Mouse (Mus musculus): ENCODE data around the gene Zc3h15. TPM values are rescaled to one million over a fixed set of nuclear protein-coding genes. Genes with fewer than 3 reads are reported as not detected.

The Zc3h15 gene
- polyA plus RNA-seq, 1 experiment from 2014 or later = 171 TPM

DNA sequence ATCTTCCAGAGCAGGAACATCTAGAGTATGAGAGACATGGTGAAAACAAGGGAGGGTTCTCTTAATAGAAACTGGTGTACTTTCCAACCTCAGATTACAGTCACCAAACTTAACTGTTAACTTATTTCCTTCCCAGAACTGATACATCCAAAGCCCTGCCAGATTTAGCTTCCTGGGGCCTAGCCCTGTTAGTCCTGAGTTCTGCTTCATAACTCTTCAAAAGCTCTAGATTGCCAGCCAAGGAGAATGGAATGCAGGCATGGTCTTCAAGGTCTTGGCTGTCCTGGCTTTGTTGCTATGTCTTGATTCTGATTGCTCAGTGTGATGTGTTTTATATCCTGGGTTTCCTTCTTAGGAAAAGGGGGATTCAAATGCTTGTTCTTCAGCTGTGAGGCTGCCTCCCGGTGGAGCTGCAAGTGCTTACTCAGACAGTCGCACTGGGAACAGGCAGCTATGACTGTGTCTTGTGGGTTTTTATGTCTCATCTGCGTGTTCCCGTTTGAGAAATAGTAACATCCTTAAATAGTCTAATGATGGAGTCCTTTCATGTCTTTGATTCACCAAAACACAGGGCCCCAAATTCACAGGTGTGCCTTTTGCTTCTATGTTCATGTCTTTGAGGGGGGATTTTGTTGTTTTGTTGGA is 32.1 kb downstream of the Zc3h15 start:
- no peak for DNase-seq (ENCODE audit: low spot score)
- no peaks in the 10 kb centered on the region for H3K36me3 ChIP-seq (ENCODE audit: control insufficient read depth, insufficient read depth, low read length)
- no peak for ATAC-seq (ENCODE audit: insufficient number of reproducible peaks, low FRiP score, low TSS enrichment, low read depth)
- no peak overlapping the region for H3K9ac ChIP-seq (ENCODE audit: low read length)
- H3K4me2 ChIP-seq (ENCODE audit: low read depth, severe bottlenecking) = no peak overlapping the region
- WGBS = 89% methylated on average over 4 of the region's 4 CpGs
- no peak overlapping the region for H3K4me3 ChIP-seq (ENCODE audit: low read depth, low read length)
- H3K4me1 ChIP-seq (ENCODE audit: control insufficient read depth, insufficient read depth, low read length) = no peaks in the 10 kb centered on the region
- H3K27ac ChIP-seq (replicated peaks; ENCODE audit: low read depth, low read length) = no peak overlapping the region
- H3K27me3 ChIP-seq (ENCODE audit: control insufficient read depth, insufficient read depth, low read length) = no peaks in the 10 kb centered on the region
- no peaks in the 10 kb centered on the region for H3K9me3 ChIP-seq (ENCODE audit: control insufficient read depth, low read length)

DNA sequence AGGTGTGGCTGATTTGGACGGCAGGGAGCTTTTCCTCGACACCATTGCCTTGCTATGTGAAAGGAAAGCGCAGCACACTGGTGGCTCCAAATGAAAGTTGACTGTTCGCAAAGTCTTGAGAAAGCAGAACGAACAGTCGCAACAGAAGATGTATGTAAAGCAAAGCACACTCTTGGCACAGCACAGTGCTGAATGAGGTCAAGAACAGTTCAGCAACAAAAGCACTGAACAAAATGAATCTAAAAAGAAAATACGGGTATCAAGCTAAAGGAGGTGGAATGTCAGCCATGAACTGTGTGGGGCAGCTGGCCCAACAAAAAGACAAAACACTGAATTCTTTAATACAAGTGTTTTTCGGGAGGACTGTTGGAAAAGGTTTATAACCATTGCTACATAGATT is 37.1 kb downstream of the Zc3h15 start:
- Histone ChIP-seq H3K4me1 (ENCODE audit: control insufficient read depth, insufficient read depth, low read length) (no peaks in the 10 kb centered on the region), H3K4me2 (ENCODE audit: low read depth, severe bottlenecking) (no peak overlapping the region), H3K36me3 (ENCODE audit: control insufficient read depth, insufficient read depth, low read length) (no peaks in the 10 kb centered on the region), H3K27me3 (ENCODE audit: control insufficient read depth, insufficient read depth, low read length) (no peaks in the 10 kb centered on the region), H3K9me3 (ENCODE audit: control insufficient read depth, low read length) (no peaks in the 10 kb centered on the region), H3K27ac (replicated peaks; ENCODE audit: low read depth, low read length) (no peak overlapping the region), H3K9ac (ENCODE audit: low read length) (no peak overlapping the region), H3K4me3 (ENCODE audit: low read depth, low read length) (no peak overlapping the region)
- 86% methylated on average over 8 of the region's 8 CpGs for WGBS
- DNase-seq (ENCODE audit: low spot score) (no peak), ATAC-seq (ENCODE audit: insufficient number of reproducible peaks, low FRiP score, low TSS enrichment, low read depth) (no peak)

DNA sequence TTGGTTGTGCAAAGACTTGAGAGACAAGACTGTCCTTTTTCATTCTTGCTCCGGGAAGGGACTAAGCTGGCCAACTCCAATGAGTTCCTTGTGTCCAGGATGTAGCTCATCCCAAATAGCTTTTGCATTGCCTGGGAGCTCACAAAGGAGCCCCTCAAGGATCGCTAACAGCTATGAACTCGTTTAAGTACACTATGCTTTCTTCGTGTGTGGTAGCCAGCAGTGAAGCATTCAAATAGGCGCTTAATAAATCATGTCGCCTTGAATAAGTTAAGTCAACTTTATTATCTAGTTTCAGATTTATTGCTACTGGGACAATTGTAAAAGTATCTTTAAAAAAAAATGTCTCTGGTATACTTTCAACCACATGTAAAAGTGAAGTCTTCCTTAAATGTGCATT is 37.5 kb downstream of the Zc3h15 start:
- Histone ChIP-seq H3K4me2 (ENCODE audit: low read depth, severe bottlenecking) (no peak overlapping the region), H3K4me3 (ENCODE audit: low read depth, low read length) (no peak overlapping the region), H3K9me3 (ENCODE audit: control insufficient read depth, low read length) (no peaks in the 10 kb centered on the region), H3K27me3 (ENCODE audit: control insufficient read depth, insufficient read depth, low read length) (no peaks in the 10 kb centered on the region), H3K27ac (replicated peaks; ENCODE audit: low read depth, low read length) (no peak overlapping the region), H3K9ac (ENCODE audit: low read length) (no peak overlapping the region), H3K36me3 (ENCODE audit: control insufficient read depth, insufficient read depth, low read length) (no peaks in the 10 kb centered on the region), H3K4me1 (ENCODE audit: control insufficient read depth, insufficient read depth, low read length) (no peaks in the 10 kb centered on the region)
- ATAC-seq (ENCODE audit: insufficient number of reproducible peaks, low FRiP score, low TSS enrichment, low read depth) (no peak), DNase-seq (ENCODE audit: low spot score) (no peak)
- WGBS = 54% methylated on average over 6 of the region's 6 CpGs

DNA sequence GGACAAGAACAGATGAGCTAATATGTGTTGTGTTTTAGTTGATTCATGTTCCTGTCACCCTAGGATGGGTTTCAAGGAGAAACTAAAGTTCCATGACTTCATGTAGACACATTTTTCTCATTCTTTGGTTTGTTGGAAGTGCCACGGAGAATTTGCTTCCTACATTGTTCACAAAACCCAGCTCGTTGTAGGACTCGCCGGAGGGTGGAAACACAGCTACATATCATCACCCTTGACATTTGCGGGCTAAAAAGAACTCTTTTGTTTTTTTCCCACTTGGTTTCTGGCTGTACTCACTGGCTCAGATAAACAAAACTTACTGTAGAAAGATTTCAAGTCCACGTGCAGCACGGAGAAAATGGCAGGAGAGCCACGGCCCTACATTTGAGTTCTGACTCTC is 38.0 kb downstream of the Zc3h15 start:
- H3K27ac ChIP-seq (replicated peaks; ENCODE audit: low read depth, low read length) = no peak overlapping the region
- DNase-seq (ENCODE audit: low spot score) = no peak
- H3K27me3 ChIP-seq (ENCODE audit: control insufficient read depth, insufficient read depth, low read length) = no peaks in the 10 kb centered on the region
- no peaks in the 10 kb centered on the region for H3K36me3 ChIP-seq (ENCODE audit: control insufficient read depth, insufficient read depth, low read length)
- H3K9ac ChIP-seq (ENCODE audit: low read length) = no peak overlapping the region
- no peak overlapping the region for H3K4me2 ChIP-seq (ENCODE audit: low read depth, severe bottlenecking)
- no peaks in the 10 kb centered on the region for H3K9me3 ChIP-seq (ENCODE audit: control insufficient read depth, low read length)
- no peak for ATAC-seq (ENCODE audit: insufficient number of reproducible peaks, low FRiP score, low TSS enrichment, low read depth)
- H3K4me1 ChIP-seq (ENCODE audit: control insufficient read depth, insufficient read depth, low read length) = no peaks in the 10 kb centered on the region
- H3K4me3 ChIP-seq (ENCODE audit: low read depth, low read length) = no peak overlapping the region
- 78% methylated on average over 8 of the region's 8 CpGs for WGBS

DNA sequence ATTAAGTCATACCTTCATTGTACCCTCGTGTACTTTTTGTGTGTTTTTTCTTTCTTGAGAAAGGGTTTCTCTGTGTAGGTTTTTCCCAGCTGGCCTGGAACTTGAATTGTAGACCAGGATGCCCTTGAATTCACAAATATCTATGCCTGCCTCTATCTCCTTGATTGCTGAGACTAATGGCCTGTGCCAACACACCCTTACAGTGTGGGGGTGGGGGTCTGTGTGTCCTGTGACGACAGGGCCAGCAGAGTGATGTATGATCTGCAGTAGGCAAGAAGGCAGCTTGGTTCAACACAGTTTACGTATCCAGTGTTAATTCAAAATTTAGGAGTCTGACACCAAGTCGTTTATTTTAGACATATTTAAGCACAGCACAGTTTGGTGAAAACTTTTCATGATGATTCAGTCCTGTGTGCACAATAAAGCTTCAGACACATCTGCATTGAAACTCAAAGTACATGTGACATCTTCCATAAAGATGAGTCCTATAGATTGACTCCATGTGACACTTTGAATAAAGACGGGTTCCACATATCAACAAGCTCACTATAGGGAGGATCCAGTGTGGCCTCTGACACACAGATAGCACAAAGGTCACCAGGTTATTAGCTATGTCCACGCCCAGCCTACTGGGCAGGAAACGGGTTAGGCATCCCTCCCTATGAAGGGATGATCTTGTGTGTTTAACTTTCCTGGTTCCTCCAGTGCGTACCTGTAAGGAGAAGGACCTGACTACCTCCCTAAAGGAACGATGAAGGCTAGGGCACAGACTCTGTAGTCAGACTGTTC is 39.7 kb downstream of the Zc3h15 start:
- H3K4me3 ChIP-seq (ENCODE audit: low read depth, low read length) = no peak overlapping the region
- DNase-seq (ENCODE audit: low spot score) (no peak), ATAC-seq (ENCODE audit: insufficient number of reproducible peaks, low FRiP score, low TSS enrichment, low read depth) (no peak)
- whole genome bisulfite sequencing = 81% methylated on average over 9 of the region's 9 CpGs
- H3K27me3 ChIP-seq (ENCODE audit: control insufficient read depth, insufficient read depth, low read length) = no peaks in the 10 kb centered on the region
- H3K9me3 ChIP-seq (ENCODE audit: control insufficient read depth, low read length) = no peaks in the 10 kb centered on the region
- H3K36me3 ChIP-seq (ENCODE audit: control insufficient read depth, insufficient read depth, low read length) = no peaks in the 10 kb centered on the region
- no peak overlapping the region for H3K27ac ChIP-seq (replicated peaks; ENCODE audit: low read depth, low read length)
- H3K4me1 ChIP-seq (ENCODE audit: control insufficient read depth, insufficient read depth, low read length) = no peaks in the 10 kb centered on the region
- no peak overlapping the region for H3K9ac ChIP-seq (ENCODE audit: low read length)
- H3K4me2 ChIP-seq (ENCODE audit: low read depth, severe bottlenecking) = no peak overlapping the region

DNA sequence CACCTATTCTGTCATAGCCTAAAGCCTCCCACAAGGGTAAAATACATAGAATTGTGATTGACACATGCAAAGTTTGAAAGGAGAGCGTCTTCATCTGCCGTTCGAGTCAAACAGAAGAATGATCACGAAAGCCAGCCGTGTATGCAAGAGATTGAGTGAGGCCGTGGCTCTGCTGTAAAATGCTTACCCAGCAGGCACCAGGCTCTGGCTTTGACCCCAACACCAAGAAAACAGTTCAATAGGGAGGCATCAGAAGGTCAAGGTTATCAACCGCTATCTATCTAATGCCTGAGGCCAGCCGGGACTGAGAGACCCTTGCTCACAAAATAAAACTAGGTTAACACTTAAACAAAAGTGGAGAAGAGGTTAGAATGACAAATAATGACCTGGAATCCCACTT is 40.5 kb downstream of the Zc3h15 start:
- Histone ChIP-seq H3K4me1 (ENCODE audit: control insufficient read depth, insufficient read depth, low read length) (no peaks in the 10 kb centered on the region), H3K9me3 (ENCODE audit: control insufficient read depth, low read length) (no peaks in the 10 kb centered on the region), H3K27ac (replicated peaks; ENCODE audit: low read depth, low read length) (no peak overlapping the region), H3K4me3 (ENCODE audit: low read depth, low read length) (no peak overlapping the region), H3K27me3 (ENCODE audit: control insufficient read depth, insufficient read depth, low read length) (no peaks in the 10 kb centered on the region), H3K36me3 (ENCODE audit: control insufficient read depth, insufficient read depth, low read length) (no peaks in the 10 kb centered on the region), H3K9ac (ENCODE audit: low read length) (no peak overlapping the region), H3K4me2 (ENCODE audit: low read depth, severe bottlenecking) (no peak overlapping the region)
- WGBS = 92% methylated on average over 8 of the region's 8 CpGs
- no peak for ATAC-seq (ENCODE audit: insufficient number of reproducible peaks, low FRiP score, low TSS enrichment, low read depth)
- DNase-seq (ENCODE audit: low spot score) = no peak

DNA sequence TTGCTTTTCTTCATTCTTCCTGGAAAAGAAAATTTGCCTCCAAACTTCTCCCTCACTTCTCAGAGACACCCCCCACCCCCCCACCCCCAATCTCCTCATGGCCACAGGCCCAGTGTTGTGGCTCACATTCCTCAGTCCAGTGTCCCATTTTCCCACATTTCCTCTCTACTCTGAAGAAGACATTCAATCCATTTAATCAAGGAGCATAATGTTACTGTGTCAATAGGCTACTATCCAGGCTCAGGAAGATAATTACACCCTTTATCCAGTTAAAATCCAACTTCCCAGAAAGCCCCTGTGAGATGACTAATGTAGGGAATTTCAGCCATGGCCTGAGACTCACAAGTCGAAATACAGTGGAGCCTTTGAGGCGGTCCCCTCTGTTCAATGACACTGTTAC is 46.1 kb downstream of the Zc3h15 start:
- Histone ChIP-seq H3K9ac (ENCODE audit: low read length) (no peak overlapping the region), H3K27me3 (ENCODE audit: control insufficient read depth, insufficient read depth, low read length) (no peaks in the 10 kb centered on the region), H3K4me2 (ENCODE audit: low read depth, severe bottlenecking) (no peak overlapping the region), H3K36me3 (ENCODE audit: control insufficient read depth, insufficient read depth, low read length) (no peaks in the 10 kb centered on the region), H3K9me3 (ENCODE audit: control insufficient read depth, low read length) (no peaks in the 10 kb centered on the region), H3K27ac (replicated peaks; ENCODE audit: low read depth, low read length) (no peak overlapping the region), H3K4me3 (ENCODE audit: low read depth, low read length) (no peak overlapping the region), H3K4me1 (ENCODE audit: control insufficient read depth, insufficient read depth, low read length) (no peaks in the 10 kb centered on the region)
- DNase-seq (ENCODE audit: low spot score) = no peak
- no peak for ATAC-seq (ENCODE audit: insufficient number of reproducible peaks, low FRiP score, low TSS enrichment, low read depth)
- 93% methylated on average over 2 of the region's 2 CpGs for WGBS

DNA sequence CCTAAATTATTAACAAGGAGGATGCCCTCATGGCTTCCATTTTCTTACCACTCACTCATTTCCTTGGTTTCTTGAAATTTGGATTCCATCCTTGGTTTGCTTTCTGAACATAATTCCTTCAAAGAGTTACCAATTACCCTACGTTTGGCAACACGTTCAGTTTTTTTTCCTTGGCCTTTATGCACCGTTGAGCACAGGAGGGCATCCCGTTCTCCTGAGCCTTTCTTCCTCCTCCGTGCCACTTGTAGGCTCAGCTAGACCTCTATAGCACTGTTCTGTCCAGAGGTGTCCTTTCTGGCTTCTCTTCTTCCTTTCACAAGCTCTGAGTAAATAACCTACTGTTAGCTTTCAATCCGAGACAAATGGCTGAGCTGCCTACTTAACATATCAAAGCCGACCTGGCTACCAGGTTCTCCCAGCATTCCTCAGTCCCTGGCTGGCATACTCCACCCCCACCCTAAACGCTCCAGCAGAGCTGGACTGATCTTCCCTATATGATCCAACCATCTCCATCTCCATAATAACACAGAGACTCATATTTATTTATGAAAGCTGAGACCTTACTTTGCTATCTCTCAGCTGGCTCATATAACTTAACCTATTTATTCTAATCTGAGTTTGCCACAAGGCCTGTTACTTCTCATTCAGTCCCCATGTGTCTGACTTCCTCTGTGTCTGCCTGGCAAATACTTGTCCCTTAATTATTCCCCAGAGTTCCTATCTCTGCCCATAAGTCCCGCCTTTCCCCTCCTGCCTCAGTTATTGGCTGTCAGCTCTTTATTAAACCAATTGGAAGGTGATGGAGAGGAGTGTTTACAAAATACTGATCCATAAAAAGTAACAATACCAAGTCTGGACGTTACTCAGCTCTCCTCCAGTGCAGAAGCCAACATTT is 48.7 kb downstream of the Zc3h15 start:
- H3K27me3 ChIP-seq (ENCODE audit: control insufficient read depth, insufficient read depth, low read length) = no peaks in the 10 kb centered on the region
- DNase-seq (ENCODE audit: low spot score) (no peak), ATAC-seq (ENCODE audit: insufficient number of reproducible peaks, low FRiP score, low TSS enrichment, low read depth) (no peak)
- no peaks in the 10 kb centered on the region for H3K4me1 ChIP-seq (ENCODE audit: control insufficient read depth, insufficient read depth, low read length)
- 40% methylated on average over 10 of the region's 10 CpGs for WGBS
- no peaks in the 10 kb centered on the region for H3K9me3 ChIP-seq (ENCODE audit: control insufficient read depth, low read length)
- no peak overlapping the region for H3K4me3 ChIP-seq (ENCODE audit: low read depth, low read length)
- H3K9ac ChIP-seq (ENCODE audit: low read length) = no peak overlapping the region
- H3K36me3 ChIP-seq (ENCODE audit: control insufficient read depth, insufficient read depth, low read length) = no peaks in the 10 kb centered on the region
- no peak overlapping the region for H3K4me2 ChIP-seq (ENCODE audit: low read depth, severe bottlenecking)
- H3K27ac ChIP-seq (replicated peaks; ENCODE audit: low read depth, low read length) = no peak overlapping the region

Data from limb, embryonic 11.5 days (tissue).